Mouse (Mus musculus): ENCODE measurements around the gene Klc2. TPM values are rescaled to one million over a fixed set of nuclear protein-coding genes. Genes with fewer than 3 reads are reported as not detected.

Gene Klc2
- total RNA-seq, 2 experiments from 2014 or later, result 245 to 251 TPM

- DNase-seq (ENCODE audit: low spot score in 2 of 2), result peak; percentile 28 to 61
- intact Hi-C loops (cut with DNase I), result loop anchor here (5.0 kb wide), 1 partner anchor 37 kb away; no protein-coding TSS in a partner anchor
Observed at GRCm38 (mm10) chr19:5083961-5084833, 34.2 kb downstream of the Klc2 start.

- DNase-seq (ENCODE audit: low spot score in 2 of 2), result peak in 1 of 2 experiments; percentile 42
- intact Hi-C loops (cut with DNase I), result loop anchor here (5.0 kb wide), 1 partner anchor 35 kb away; no protein-coding TSS in a partner anchor
Observed at GRCm38 (mm10) chr19:5082596-5082995, 35.8 kb downstream of the Klc2 start.

DNA sequence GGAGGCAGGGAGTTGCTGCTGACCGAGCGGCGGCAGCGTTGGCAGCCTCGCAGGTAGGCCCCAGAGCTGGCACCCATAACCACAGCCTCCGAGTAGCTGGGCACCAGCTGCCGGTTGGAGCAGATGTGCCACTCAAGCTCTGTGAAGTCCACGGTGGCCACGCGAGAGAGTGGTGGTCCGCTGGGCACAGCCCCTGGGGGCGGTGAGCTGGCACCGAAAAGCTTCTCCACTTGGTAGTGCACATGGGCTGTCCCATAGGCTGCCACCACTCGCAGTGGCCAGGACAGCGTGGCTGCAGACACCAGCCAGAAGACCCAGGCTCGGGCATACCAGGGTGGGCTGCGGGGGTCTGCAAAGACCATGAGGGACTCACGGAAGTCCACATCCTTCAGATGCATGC, 36.4 kb downstream of the Klc2 start:
- intact Hi-C loops (cut with DNase I), result loop anchor here (5.0 kb wide), 1 partner anchor 35 kb away; no protein-coding TSS in a partner anchor
- peak in 1 of 2 experiments; percentile 24 for DNase-seq (ENCODE audit: low spot score in 2 of 2)

GRCm38 (mm10) chr19:5079279-5079678, 39.1 kb downstream of the Klc2 start:
- peak in 1 of 2 experiments; percentile 28 for DNase-seq (ENCODE audit: low spot score in 2 of 2)
- intact Hi-C loops (cut with DNase I), result no loop called here

- intact Hi-C loops (cut with DNase I), result loop anchor here (2.0 to 5.0 kb wide), 2 partner anchors 17 to 56 kb away; no protein-coding TSS in a partner anchor
- DNase-seq (ENCODE audit: low spot score in 2 of 2), result peak in 1 of 2 experiments; percentile 71
Observed at GRCm38 (mm10) chr19:5073518-5073917, 44.8 kb downstream of the Klc2 start.

- intact Hi-C loops (cut with DNase I), result loop anchor here (2.0 to 5.0 kb wide), 2 partner anchors 16 to 56 kb away; no protein-coding TSS in a partner anchor
- DNase-seq (ENCODE audit: low spot score in 2 of 2), result peak; percentile 32 to 51
Observed at GRCm38 (mm10) chr19:5073028-5073427, 45.3 kb downstream of the Klc2 start.

DNA sequence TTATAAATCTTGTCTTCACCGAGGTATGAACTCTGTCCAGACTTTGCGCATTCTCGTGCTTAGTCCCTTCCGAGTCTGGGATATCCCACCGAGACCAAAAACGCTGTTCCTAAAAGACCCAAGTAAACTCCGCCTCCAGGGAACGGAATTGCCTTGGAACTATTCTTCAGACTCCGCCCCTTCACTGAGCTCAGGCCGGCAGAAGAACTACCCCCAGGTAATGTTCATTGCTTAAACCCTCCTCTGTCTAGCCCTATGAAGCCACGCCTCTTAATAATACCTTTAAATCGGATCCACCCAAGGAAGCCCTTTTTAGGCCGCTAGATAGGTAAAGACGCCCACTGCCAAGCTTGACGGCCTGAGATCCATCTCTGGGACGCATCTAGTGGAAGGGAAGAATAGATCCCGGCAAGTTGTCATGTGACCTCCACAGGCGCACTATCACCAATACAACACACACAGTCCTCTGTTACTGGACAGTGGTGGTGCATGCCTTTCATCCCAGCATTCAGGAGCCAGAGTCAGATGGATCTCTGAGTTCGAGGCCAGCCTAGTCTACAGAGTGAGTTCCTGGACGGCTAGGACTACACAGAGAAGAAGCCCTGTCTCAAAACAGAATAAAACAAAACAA, 45.9 kb downstream of the Klc2 start:
- intact Hi-C loops (cut with DNase I), result loop anchor here (2.0 to 5.0 kb wide), 2 partner anchors 16 to 55 kb away; no protein-coding TSS in a partner anchor
- DNase-seq (ENCODE audit: low spot score in 2 of 2), result peak in 1 of 2 experiments; percentile 8

GRCm38 (mm10) chr19:5071545-5072369, 46.6 kb downstream of the Klc2 start:
- DNase-seq (ENCODE audit: low spot score in 2 of 2), result peak in 1 of 2 experiments; percentile 48
- intact Hi-C loops (cut with DNase I), result loop anchor here (2.0 to 5.0 kb wide), 2 partner anchors 15 to 54 kb away; no protein-coding TSS in a partner anchor

DNA sequence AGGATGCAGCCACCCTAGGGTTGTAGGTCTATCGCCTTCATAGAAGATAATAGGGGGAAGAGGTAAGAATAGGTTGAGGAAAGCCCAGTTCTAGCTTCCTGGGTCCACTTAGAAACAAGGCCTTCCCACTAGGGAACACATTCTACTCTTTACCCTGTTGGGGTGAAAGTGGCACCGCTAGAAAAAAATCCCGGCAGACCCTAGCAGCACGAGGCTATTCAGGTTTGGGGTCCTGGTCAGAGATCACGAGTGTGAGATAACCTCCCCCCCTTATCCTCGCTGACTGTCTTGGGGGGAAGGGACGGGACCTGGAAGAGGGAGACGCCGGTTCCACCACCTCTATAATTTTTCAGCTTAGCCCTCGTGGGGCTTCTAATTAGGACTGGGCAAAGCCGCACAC, 47.3 kb downstream of the Klc2 start:
- intact Hi-C loops (cut with DNase I), result loop anchor here (5.0 kb wide), 1 partner anchor 54 kb away; no protein-coding TSS in a partner anchor
- DNase-seq (ENCODE audit: low spot score in 2 of 2), result no peak

DNA sequence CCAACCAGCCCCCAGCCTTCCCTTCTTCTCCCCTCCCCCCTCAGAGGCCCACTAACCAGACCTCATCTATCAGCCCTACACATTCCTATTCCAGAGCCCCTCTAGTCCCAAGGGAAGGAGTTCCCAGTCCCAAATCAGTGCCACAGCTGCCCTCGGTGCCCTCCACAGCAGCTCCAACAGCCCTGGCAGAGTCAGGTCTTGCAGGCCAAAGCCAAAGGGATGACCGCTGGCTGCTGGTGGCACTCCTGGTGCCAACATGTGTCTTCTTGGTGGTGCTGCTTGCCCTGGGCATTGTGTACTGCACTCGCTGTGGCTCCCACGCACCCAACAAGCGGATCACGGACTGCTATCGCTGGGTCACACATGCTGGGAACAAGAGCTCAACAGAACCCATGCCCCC, 48.4 kb downstream of the Klc2 start:
- DNase-seq (ENCODE audit: low spot score in 2 of 2), result no peak
- intact Hi-C loops (cut with DNase I), result loop anchor here (5.0 kb wide), 1 partner anchor 53 kb away; no protein-coding TSS in a partner anchor

DNA sequence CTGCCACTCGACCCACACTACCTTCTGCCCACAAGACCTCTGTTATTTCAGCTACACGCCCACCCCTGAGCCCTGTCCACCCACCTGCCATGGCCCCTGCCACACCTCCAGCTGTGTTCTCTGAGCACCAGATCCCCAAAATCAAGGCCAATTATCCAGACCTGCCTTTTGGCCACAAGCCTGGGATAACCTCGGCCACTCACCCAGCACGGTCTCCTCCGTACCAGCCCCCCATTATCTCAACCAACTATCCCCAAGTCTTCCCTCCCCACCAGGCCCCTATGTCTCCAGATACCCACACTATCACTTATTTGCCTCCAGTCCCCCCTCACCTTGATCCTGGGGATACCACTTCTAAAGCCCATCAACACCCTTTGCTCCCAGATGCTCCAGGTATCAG, 48.9 kb downstream of the Klc2 start:
- no peak for DNase-seq (ENCODE audit: low spot score in 2 of 2)

DNA sequence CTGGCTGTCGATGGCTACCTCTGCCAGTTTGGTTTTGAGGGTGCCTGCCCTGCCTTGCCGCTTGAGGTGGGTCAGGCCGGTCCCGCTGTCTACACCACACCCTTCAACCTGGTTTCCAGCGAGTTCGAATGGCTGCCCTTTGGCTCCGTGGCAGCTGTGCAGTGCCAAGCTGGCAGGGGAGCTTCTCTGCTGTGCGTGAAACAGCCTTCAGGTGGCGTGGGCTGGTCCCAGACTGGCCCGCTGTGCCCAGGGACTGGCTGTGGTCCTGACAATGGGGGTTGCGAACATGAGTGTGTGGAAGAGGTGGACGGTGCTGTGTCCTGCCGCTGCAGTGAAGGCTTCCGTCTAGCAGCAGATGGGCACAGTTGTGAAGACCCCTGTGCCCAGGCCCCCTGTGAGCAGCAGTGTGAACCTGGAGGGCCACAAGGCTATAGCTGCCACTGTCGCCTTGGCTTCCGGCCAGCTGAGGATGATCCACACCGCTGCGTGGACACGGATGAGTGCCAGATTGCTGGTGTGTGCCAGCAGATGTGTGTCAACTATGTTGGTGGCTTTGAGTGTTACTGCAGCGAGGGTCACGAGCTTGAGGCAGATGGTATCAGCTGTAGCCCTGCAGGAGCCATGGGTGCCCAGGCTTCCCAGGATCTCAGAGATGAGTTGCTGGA, 49.7 kb downstream of the Klc2 start:
- DNase-seq (ENCODE audit: low spot score in 2 of 2), result no peak
- intact Hi-C loops (cut with DNase I), result no loop called here

More for the DNA sequence above, 48.9 kb downstream of the Klc2 start:
- intact Hi-C loops (cut with DNase I), result no loop called here

DNA sequence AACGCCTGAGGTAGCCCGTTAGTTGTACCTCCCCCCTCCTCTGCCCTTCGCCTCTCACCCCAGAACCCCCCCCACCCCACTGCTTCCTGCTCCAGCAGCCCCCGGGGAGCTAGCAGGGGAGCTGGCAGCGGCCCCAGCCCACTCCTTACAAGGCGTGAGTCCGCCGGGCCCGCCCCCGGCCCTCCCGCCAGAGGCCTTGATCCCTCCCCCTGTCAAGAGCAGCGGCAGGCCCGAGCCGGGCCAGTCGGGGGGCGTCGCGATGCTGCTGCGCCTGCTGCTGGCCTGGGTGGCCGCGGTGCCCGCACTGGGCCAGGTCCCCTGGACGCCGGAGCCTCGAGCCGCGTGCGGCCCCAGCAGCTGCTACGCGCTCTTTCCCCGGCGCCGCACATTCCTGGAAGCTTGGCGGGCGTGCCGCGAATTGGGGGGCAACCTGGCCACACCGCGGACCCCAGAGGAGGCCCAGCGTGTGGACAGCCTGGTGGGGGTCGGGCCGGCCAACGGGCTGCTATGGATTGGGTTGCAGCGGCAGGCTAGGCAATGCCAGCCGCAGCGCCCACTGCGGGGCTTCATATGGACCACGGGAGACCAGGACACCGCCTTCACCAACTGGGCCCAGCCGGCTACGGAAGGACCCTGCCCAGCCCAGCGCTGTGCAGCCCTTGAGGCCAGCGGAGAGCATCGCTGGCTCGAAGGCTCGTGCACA, 50.3 kb downstream of the Klc2 start, which contains the start of gene Cd248:
TSS of gene Cd248 (plus strand) at position 212 of the 703 bp plus-strand sequence.
- intact Hi-C loops (cut with DNase I), result no loop called here

DNA sequence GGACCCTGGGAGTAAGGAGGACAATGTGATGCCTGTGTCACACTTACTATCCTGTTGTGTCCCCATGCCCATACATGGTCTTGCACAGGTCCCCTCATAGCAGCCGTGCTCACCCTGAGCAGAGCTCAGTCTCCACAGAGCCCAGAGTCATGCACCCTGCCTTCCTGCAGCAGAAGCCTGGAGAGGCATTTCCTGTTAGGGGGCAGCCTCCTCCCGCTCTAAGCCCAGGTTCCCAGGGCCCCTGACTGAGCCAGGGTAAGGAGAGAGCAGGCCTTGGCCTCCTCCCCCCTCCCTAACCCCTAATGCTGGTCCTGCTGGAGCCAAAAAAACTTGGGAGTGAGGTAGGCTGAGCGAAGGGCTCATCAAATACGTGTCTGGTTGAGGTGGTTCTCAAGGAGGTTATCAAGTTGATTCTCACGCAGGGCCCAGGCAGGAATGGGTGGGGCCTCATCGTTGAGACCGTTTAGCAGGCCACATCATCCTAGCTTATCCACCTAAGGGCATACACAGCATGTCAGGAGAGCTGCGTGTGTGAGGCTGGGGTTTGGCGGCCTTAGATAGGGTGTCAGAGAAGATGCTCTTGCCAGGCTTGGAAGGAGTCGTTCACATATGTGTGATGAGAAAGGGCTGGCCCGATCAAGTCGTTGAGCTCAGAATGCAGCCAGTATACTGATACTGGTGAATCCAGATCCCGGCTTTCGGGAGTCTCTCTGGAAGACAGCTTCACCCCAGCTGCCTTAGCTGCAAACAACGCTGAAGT, 51.1 kb downstream of the Klc2 start:
- no peak for DNase-seq (ENCODE audit: low spot score in 2 of 2)
- intact Hi-C loops (cut with DNase I), result no loop called here

More for the DNA sequence above, 50.3 kb downstream of the Klc2 start, which contains the start of gene Cd248:
- DNase-seq (ENCODE audit: low spot score in 2 of 2), result peak in 1 of 2 experiments; percentile 17

GRCm38 (mm10) chr19:5065104-5065503, 53.3 kb downstream of the Klc2 start:
- no peak for DNase-seq (ENCODE audit: low spot score in 2 of 2)
- intact Hi-C loops (cut with DNase I), result no loop called here

DNA sequence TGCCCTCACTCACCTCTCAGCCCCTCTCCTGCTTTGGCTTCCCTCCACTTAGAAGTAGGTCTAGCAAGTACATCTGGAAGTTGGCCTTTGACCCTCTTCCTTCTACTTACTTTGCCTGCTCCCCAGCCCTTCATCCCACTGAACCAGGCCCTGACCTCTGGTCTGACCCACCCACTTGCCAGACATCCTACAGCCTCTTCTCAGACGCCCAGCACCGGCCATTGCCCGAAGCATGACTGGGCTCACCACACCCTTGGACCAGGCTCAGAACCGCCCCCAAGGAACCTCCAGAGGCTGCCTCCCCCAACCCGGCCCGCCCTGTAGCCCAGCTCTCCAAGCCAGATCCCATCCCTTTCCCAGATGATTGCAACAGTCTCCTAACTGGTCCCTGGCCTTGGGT, 55.9 kb downstream of the Klc2 start:
- no peak for DNase-seq (ENCODE audit: low spot score in 2 of 2)
- intact Hi-C loops (cut with DNase I), result no loop called here

DNA sequence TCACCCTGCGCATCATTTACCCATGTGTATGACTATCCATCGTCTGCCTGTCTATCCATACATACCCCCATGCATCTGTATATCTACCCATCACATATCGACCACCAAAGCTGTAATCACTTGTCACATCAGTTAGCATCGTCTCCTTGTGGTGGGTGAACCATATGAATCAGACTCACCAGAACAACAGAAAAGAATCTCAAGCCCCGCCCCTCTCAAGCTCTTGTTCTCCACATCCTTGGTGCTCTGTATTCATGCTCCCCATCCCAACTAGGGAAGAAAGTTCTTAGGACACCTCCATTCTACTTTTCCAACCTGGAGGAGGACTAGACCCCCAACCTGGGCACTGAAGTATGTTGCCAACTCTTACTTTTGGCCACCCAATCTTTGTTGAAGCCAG, 56.3 kb downstream of the Klc2 start:
- intact Hi-C loops (cut with DNase I), result no loop called here
- DNase-seq (ENCODE audit: low spot score in 2 of 2), result no peak
